In the genomic region with DNA sequence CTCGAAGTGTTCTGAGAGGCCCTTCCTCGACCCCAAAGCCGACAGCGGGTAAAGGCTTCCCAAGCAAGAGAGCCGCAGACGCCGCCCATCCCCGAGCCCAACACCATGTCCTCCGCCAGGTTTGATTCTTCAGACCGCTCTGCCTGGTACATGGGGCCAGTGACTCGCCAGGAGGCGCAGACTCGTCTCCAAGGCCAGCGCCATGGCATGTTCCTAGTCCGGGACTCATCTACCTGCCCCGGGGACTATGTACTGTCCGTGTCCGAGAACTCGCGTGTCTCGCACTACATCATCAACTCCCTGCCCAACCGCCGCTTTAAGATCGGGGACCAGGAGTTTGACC, we compare ENCODE assay signal across 8 mouse cellular contexts. TPM values are rescaled to one million over a fixed set of nuclear protein-coding genes. Genes with fewer than 3 reads are reported as not detected.
DNase-seq lines count a peak whose midpoint lies in the region; ATAC-seq and TF ChIP-seq lines count a peak whose summit lies in the region.

No protein-coding gene starts in this region.

- H3K4me1 ChIP-seq in cerebellum, adult 2 months (ENCODE audit: control insufficient read depth, insufficient read depth, low read length), result peaks cover 9% of the 10 kb centered on the region; the same call in 1 of the 2 replicates
- peaks cover 26% of the 10 kb centered on the region for H3K4me1 ChIP-seq in kidney, embryonic 15.5 days
- H3K4me1 ChIP-seq in lung, embryonic 14.5 days (ENCODE audit: insufficient read depth), result peaks cover 10% of the 10 kb centered on the region; the same call in 1 of the 2 replicates

- peak; percentile 34 for DNase-seq in gastrocnemius, adult 18-20 months (ENCODE audit: low spot score)
- DNase-seq in gastrocnemius, postnatal 25 days, result no peak
- DNase-seq in CD8-positive naive resting alpha-beta T cell, adult 2 months (ENCODE audit: low read depth in 2 of 2, low spot score in 2 of 2), result peak; percentile 39 to 58
- DNase-seq in cerebellum, adult 2 months, result peak in 1 of 2 experiments; percentile 62
- DNase-seq in frontal cortex, postnatal 10 days (ENCODE audit: low spot score in 2 of 2), result peak; percentile 26 to 53
- DNase-seq in lung, embryonic 14.5 days, result peak; percentile 62
- DNase-seq in right cerebral cortex, postnatal 14 days, result peak; percentile 50

- no peak for TF ChIP-seq CTCF in cerebellum, adult 2 months (IDR thresholded peaks at IDR 0.05; ENCODE audit: borderline replicate concordance, insufficient read depth, low read depth, low read length)
- TF ChIP-seq CTCF in lung, embryonic 14.5 days (IDR thresholded peaks at IDR 0.05; ENCODE audit: low read depth), result 0 out of 2 replicates have a peak, but pooled peaks have one; percentile 3

- WGBS in cerebellum, adult 2 months, result under 1% methylated on average over 24 of the region's 24 CpGs
- under 1% methylated on average over 24 of the region's 24 CpGs for WGBS in kidney, embryonic 15.5 days
- WGBS in lung, embryonic 14.5 days, result 0% methylated on average over 24 of the region's 24 CpGs

- H3K9ac ChIP-seq in kidney, embryonic 15.5 days, result peak overlapping the region; percentile 94
- peak overlapping the region; percentile 95 for H3K9ac ChIP-seq in lung, embryonic 14.5 days

- H3K9me3 ChIP-seq in kidney, embryonic 15.5 days (replicated peaks), result no peaks in the 10 kb centered on the region
- H3K9me3 ChIP-seq in lung, embryonic 14.5 days (ENCODE audit: low read depth, low read length), result no peaks in the 10 kb centered on the region

- peak overlapping the region; percentile 74 for H3K27ac ChIP-seq in cerebellum, adult 2 months (ENCODE audit: insufficient read depth, low read length)
- H3K27ac ChIP-seq in kidney, embryonic 15.5 days, result peak overlapping the region; percentile 98
- H3K27ac ChIP-seq in lung, embryonic 14.5 days (ENCODE audit: low read depth), result peak overlapping the region; percentile 96

- H3K36me3 ChIP-seq in kidney, embryonic 15.5 days, result peaks cover 20% of the 10 kb centered on the region
- peaks cover 17% of the 10 kb centered on the region for H3K36me3 ChIP-seq in lung, embryonic 14.5 days (ENCODE audit: insufficient read depth)

- peak overlapping the region; percentile 82 for H3K4me2 ChIP-seq in kidney, embryonic 15.5 days
- peak overlapping the region; percentile 97 for H3K4me2 ChIP-seq in lung, embryonic 14.5 days

- peak; percentile 68 for ATAC-seq in kidney, embryonic 15.5 days (replicated peaks; ENCODE audit: low FRiP score)
- peak; percentile 46 for ATAC-seq in lung, embryonic 14.5 days (ENCODE audit: insufficient read depth)

- H3K4me3 ChIP-seq in cerebellum, adult 2 months (replicated peaks; ENCODE audit: insufficient read depth, low read depth, low read length), result peak overlapping the region; percentile 97
- peak overlapping the region; percentile 89 for H3K4me3 ChIP-seq in kidney, embryonic 15.5 days (replicated peaks)
- peak overlapping the region; percentile 99 for H3K4me3 ChIP-seq in lung, embryonic 14.5 days (ENCODE audit: low read depth, low read length)

- no peaks in the 10 kb centered on the region for H3K27me3 ChIP-seq in cerebellum, adult 2 months (ENCODE audit: control insufficient read depth, insufficient read depth, low read length)
- H3K27me3 ChIP-seq in kidney, embryonic 15.5 days, result no peaks in the 10 kb centered on the region
- no peaks in the 10 kb centered on the region for H3K27me3 ChIP-seq in lung, embryonic 14.5 days (ENCODE audit: insufficient read depth, low read length)

- TF ChIP-seq POLR2A in cerebellum, adult 2 months (IDR thresholded peaks at IDR 0.05; ENCODE audit: borderline replicate concordance, insufficient read depth, low read length), result no peak

RNA-seq across cellular contexts. Expression of gene Crkl, which starts 0.6 kb away (rescaled TPM):
- 10 to 100 TPM; 23.4 to 30.2 TPM for total RNA-seq in gastrocnemius, adult 18-20 months (2021)
- 10 to 100 TPM; 19.2 to 21.6 TPM for total RNA-seq in gastrocnemius, postnatal 25 days (2021)
- 37.9 and 41.0 TPM in 2 replicates for polyA plus RNA-seq in cerebellum, adult 2 months (2012; rRNA removed)
- polyA plus RNA-seq in kidney, embryonic 15.5 days (2015; fragmentation: Nextera tagmentation; extraction: Ambion mirVana), result 68.9 and 72.6 TPM in 2 replicates
- 61.9 and 74.1 TPM in 2 replicates for polyA plus RNA-seq in lung, embryonic 14.5 days (2014; fragmentation: Nextera tagmentation; extraction: Ambion mirVana)

RNA-seq across cellular contexts. Expression of gene Aifm3, which starts 37.1 kb away (rescaled TPM):
- under 1 TPM in 1 of 2 experiments, not detected in 1; 0.43 TPM for total RNA-seq in gastrocnemius, adult 18-20 months (2021)
- total RNA-seq in gastrocnemius, postnatal 25 days (2021), result under 1 TPM; 0.18 to 0.35 TPM
- 472 and 503 TPM in 2 replicates for polyA plus RNA-seq in cerebellum, adult 2 months (2012; rRNA removed)
- 1.8 and 2.1 TPM in 2 replicates for polyA plus RNA-seq in kidney, embryonic 15.5 days (2015; fragmentation: Nextera tagmentation; extraction: Ambion mirVana)
- polyA plus RNA-seq in lung, embryonic 14.5 days (2014; fragmentation: Nextera tagmentation; extraction: Ambion mirVana), result 1.3 and 1.5 TPM in 2 replicates

RNA-seq across cellular contexts. Expression of gene Pi4ka, which starts 46.2 kb away (rescaled TPM):
- total RNA-seq in gastrocnemius, adult 18-20 months (2021), result 10 to 100 TPM; 21.3 to 27.7 TPM
- 10 to 100 TPM; 15.9 to 20.4 TPM for total RNA-seq in gastrocnemius, postnatal 25 days (2021)
- 251 and 265 TPM in 2 replicates for polyA plus RNA-seq in cerebellum, adult 2 months (2012; rRNA removed)
- polyA plus RNA-seq in kidney, embryonic 15.5 days (2015; fragmentation: Nextera tagmentation; extraction: Ambion mirVana), result 30.9 and 39.7 TPM in 2 replicates
- 33.8 and 37.9 TPM in 2 replicates for polyA plus RNA-seq in lung, embryonic 14.5 days (2014; fragmentation: Nextera tagmentation; extraction: Ambion mirVana)

RNA-seq across cellular contexts. Expression of gene Snap29, which starts 46.6 kb away (rescaled TPM):
- 10 to 100 TPM; 17.7 to 19.1 TPM for total RNA-seq in gastrocnemius, adult 18-20 months (2021)
- total RNA-seq in gastrocnemius, postnatal 25 days (2021), result 10 to 100 TPM; 15.2 to 16.5 TPM
- 9.4 and 10.1 TPM in 2 replicates for polyA plus RNA-seq in cerebellum, adult 2 months (2012; rRNA removed)
- 14.2 and 15.2 TPM in 2 replicates for polyA plus RNA-seq in kidney, embryonic 15.5 days (2015; fragmentation: Nextera tagmentation; extraction: Ambion mirVana)
- polyA plus RNA-seq in lung, embryonic 14.5 days (2014; fragmentation: Nextera tagmentation; extraction: Ambion mirVana), result 5.1 and 6.3 TPM in 2 replicates

RNA-seq across cellular contexts. Expression of gene Lztr1, which starts 56.1 kb away (rescaled TPM):
- 10 to 100 TPM; 17.1 to 18.9 TPM for total RNA-seq in gastrocnemius, adult 18-20 months (2021)
- total RNA-seq in gastrocnemius, postnatal 25 days (2021), result 10 to 100 TPM; 19.2 to 23.6 TPM
- polyA plus RNA-seq in cerebellum, adult 2 months (2012; rRNA removed), result 240 and 242 TPM in 2 replicates
- 83.3 and 96.0 TPM in 2 replicates for polyA plus RNA-seq in kidney, embryonic 15.5 days (2015; fragmentation: Nextera tagmentation; extraction: Ambion mirVana)
- polyA plus RNA-seq in lung, embryonic 14.5 days (2014; fragmentation: Nextera tagmentation; extraction: Ambion mirVana), result 78.4 and 80.0 TPM in 2 replicates

Comparison
In these comparisons a context has a peak if more than half of its experiments do, and no peak if none do; other contexts are left out.
1. RNA of gene Aifm3, which starts 37.1 kb away (polyA plus RNA-seq): 472 to 503 TPM in cerebellum, adult 2 months; 1.8 to 2.1 TPM in kidney, embryonic 15.5 days and 1.3 to 1.5 TPM in lung, embryonic 14.5 days; every median in the first group is over 100 times any median in the second.
2. Peak in every context shown above with its lines, with median percentiles within 50 percentile points of each other: H3K27ac ChIP-seq and H3K4me3 ChIP-seq.